Mouse (Mus musculus) G1E (cell line): ENCODE results near the gene Ubtf. TPM values are rescaled to one million over a fixed set of nuclear protein-coding genes. Genes with fewer than 3 reads are reported as not detected.

ENCODE experiments used
- ATAC-seq: 2 replicates; pipeline ENCODE4 v1.8.0; 2016; ENCODE audit warnings: mild to moderate bottlenecking; ENCODE audit not compliant: insufficient number of reproducible peaks, poor library complexity, low FRiP score, severe bottlenecking; ENCODE audit errors: extremely low read depth
- DNase-seq: peaks from one replicate; pipeline ENCODE4 v3.0.0; 2012; ENCODE audit warnings: low spot score
- H3K27me3 ChIP-seq: 2 replicates; pipeline ENCODE4 v1.6.1; 2012; ENCODE audit warnings: mild to moderate bottlenecking, low read length, inconsistent platforms; ENCODE audit not compliant: insufficient read depth
- H3K36me3 ChIP-seq: replicated peaks from 2 replicates; pipeline ENCODE3; 2012; ENCODE audit warnings: mild to moderate bottlenecking, inconsistent platforms
- H3K4me1 ChIP-seq: 2 replicates; pipeline ENCODE4 v1.6.1; 2012; ENCODE audit warnings: low read depth, low read length, inconsistent platforms, mixed read lengths; ENCODE audit not compliant: insufficient read depth
- H3K4me3 ChIP-seq: 2 replicates; pipeline ENCODE4 v1.5.1; 2012; ENCODE audit warnings: low read depth, mild to moderate bottlenecking, inconsistent platforms, low read length, moderate library complexity, mixed read lengths
- H3K9me3 ChIP-seq: replicated peaks from 2 replicates; pipeline ENCODE4 v1.6.1; 2012; ENCODE audit warnings: inconsistent platforms
- CTCF ChIP-seq: IDR thresholded peaks from 2 replicates; pipeline ENCODE4 v1.5.1; 2012; ENCODE audit warnings: low read depth, low read length, inconsistent platforms, mixed read lengths
- GATA1 ChIP-seq: IDR thresholded peaks from 2 replicates; pipeline ENCODE4 v1.6.1; 2012; ENCODE audit warnings: borderline replicate concordance, low read length, inconsistent platforms, mixed read lengths
- GATA2 ChIP-seq: IDR thresholded peaks from 2 replicates; pipeline ENCODE4 v1.6.1; 2012; ENCODE audit warnings: low read depth, low read length, inconsistent platforms, borderline replicate concordance
- POLR2AphosphoS5 ChIP-seq: IDR thresholded peaks from 2 replicates; pipeline ENCODE4 v1.6.1; 2012; ENCODE audit warnings: low read depth, low read length, inconsistent platforms; ENCODE audit not compliant: insufficient replicate concordance
- TAL1 ChIP-seq: conservative IDR thresholded peaks from 2 replicates; pipeline ENCODE4 v1.6.1; 2012; ENCODE audit warnings: low read depth, low read length, inconsistent platforms, mixed read lengths
- polyA plus RNA-seq: library from polyadenylated mRNA; stranded (reverse); fragments of >175 nt; gene quantifications from 2 replicates; pipeline ENCODE4 v1.2.3, GENCODE M21; 2012
- total RNA-seq, 2 experiments: library from RNA; stranded (forward) in 1 of 2; stranded (reverse) in 1 of 2; fragments of 200-1000 nt in 1 of 2; fragments of >200 nt in 1 of 2; fragmentation: Nextera tagmentation in 1 of 2; gene quantifications; 2 replicates each; pipeline ENCODE4 v1.2.3; 2014 to 2017

The Ubtf gene
- total and polyA plus RNA-seq, 3 experiments = 74.7 to 180 (median 151) TPM

- peaks cover 24% of the 10 kb centered on the region for H3K36me3 ChIP-seq
- no peaks in the 10 kb centered on the region for H3K9me3 ChIP-seq
- H3K4me3 ChIP-seq = peak overlapping the region; percentile 89
- peaks cover 23% of the 10 kb centered on the region for H3K27me3 ChIP-seq
- ATAC-seq (no peak), DNase-seq (peak; percentile 67)
- peaks cover 41% of the 10 kb centered on the region for H3K4me1 ChIP-seq
- TF ChIP-seq GATA2 = no peak
These were observed 749 bp downstream of the Ubtf start for GRCm38 (mm10) chr11:102318576-102319409.

GRCm38 (mm10) chr11:102317901-102318575 is 1.5 kb downstream of the Ubtf start:
- Histone ChIP-seq H3K36me3 (peaks cover 32% of the 10 kb centered on the region), H3K27me3 (peaks cover 16% of the 10 kb centered on the region), H3K9me3 (no peaks in the 10 kb centered on the region), H3K4me3 (peak overlapping the region; percentile 89), H3K4me1 (peaks cover 47% of the 10 kb centered on the region)
- TF ChIP-seq POLR2AphosphoS5 (no peak), CTCF (no peak), TAL1 (no peak), GATA1 (no peak), GATA2 (no peak)
- DNase-seq = peak; percentile 78
- ATAC-seq = no peak

GRCm38 (mm10) chr11:102317298-102317900 is 2.1 kb downstream of the Ubtf start:
- Histone ChIP-seq H3K4me3 (peak overlapping the region; percentile 89), H3K4me1 (peaks cover 53% of the 10 kb centered on the region), H3K9me3 (no peaks in the 10 kb centered on the region), H3K27me3 (peaks cover 12% of the 10 kb centered on the region), H3K36me3 (peaks cover 38% of the 10 kb centered on the region)
- no peak for ATAC-seq
- peak; percentile 69 for DNase-seq
- TF ChIP-seq GATA2 = no peak
- no peak for TF ChIP-seq CTCF
- TF ChIP-seq TAL1 = no peak
- TF ChIP-seq GATA1 = no peak
- no peak for TF ChIP-seq POLR2AphosphoS5

GRCm38 (mm10) chr11:102316572-102317297 is 2.8 kb downstream of the Ubtf start:
- Histone ChIP-seq H3K36me3 (peaks cover 45% of the 10 kb centered on the region), H3K4me3 (peak overlapping the region; percentile 89), H3K27me3 (peaks cover 6% of the 10 kb centered on the region), H3K9me3 (no peaks in the 10 kb centered on the region), H3K4me1 (peaks cover 59% of the 10 kb centered on the region)
- peak; percentile 78 for DNase-seq
- ATAC-seq = peak; percentile 59; the same call in 1 of the 2 replicates
- TF ChIP-seq CTCF (no peak), GATA1 (no peak), POLR2AphosphoS5 (no peak), GATA2 (no peak), TAL1 (no peak)

GRCm38 (mm10) chr11:102315690-102316571 is 3.6 kb downstream of the Ubtf start:
- Histone ChIP-seq H3K36me3 (peaks cover 53% of the 10 kb centered on the region), H3K9me3 (no peaks in the 10 kb centered on the region), H3K4me3 (peak overlapping the region; percentile 89), H3K27me3 (peaks cover 5% of the 10 kb centered on the region), H3K4me1 (peaks cover 67% of the 10 kb centered on the region)
- no peak for ATAC-seq
- TF ChIP-seq GATA2 = no peak
- no peak for TF ChIP-seq CTCF
- no peak for TF ChIP-seq GATA1
- no peak for TF ChIP-seq TAL1
- TF ChIP-seq POLR2AphosphoS5 = no peak
- DNase-seq = no peak
